Mouse (Mus musculus): ENCODE data around the gene Aup1.

Gene Aup1

GRCm38 (mm10) chr6:83031111-83031510, 23.2 kb upstream of the Aup1 start:
- DNase-seq (ENCODE audit: low read depth, low spot score): no peak

DNA sequence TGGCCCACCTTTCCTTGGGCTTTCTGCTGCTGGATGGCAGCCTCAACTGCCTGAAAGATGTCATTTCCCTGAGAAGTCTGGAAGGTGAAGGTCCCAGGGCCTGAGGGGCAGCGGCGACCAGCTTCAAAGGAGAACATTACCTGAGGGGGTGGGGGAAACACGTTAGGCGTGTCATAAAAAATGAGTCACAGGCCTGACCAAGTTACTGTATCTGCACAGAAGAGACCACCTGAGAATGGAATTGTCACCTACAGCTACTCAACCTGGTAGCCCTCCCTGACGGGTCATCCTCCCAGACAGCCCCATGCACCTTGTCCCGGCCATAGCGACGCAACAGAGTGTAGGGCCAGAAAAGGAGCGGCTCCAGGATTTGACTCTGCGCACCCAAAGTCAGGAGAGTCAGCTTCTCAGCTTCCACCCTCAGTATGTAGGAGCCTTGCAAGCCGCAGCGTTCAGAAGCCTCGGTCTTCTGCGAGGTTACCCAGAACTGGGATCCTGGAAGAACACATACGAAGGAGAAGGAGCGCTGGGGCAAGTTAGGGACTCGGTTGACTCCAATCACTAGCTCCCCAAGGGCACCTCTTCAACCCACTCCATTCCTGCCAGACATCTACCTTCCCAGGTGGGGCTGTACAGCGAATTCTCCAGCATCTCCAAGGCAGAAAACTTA, 22.3 kb upstream of the Aup1 start:
- DNase-seq (ENCODE audit: low read depth, low spot score): no peak

DNA sequence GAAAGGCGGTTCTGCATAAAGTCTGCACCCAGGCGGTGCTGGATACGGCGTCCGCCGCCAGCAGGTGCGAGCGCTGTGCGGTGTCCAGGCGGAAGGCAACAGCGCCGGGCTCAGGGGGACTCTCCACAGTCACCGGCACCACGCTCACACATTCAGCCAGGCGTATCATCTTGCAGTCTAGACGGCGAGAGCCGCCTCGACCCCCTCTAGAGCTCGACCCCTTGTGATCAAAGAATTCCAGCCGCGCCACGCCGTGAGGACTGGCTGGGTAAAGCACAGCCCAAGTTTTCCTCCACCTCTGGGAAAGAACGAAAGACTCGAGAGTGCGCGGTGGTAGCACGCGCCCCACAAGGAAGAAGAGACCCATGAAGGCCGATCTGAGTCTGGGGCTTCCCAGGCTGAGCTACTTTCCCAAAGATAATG, 21.5 kb upstream of the Aup1 start:
- peak; percentile 43 for DNase-seq (ENCODE audit: low read depth, low spot score)

GRCm38 (mm10) chr6:83033249-83034185, 20.8 kb upstream of the Aup1 start, which contains the start of the genes Dok1 and Loxl3:
Gene Dok1 (minus strand): TSS chr6:83033471.
Gene Loxl3 (plus strand): TSS chr6:83034173.
- DNase-seq (ENCODE audit: low read depth, low spot score): peak; percentile 62

DNA sequence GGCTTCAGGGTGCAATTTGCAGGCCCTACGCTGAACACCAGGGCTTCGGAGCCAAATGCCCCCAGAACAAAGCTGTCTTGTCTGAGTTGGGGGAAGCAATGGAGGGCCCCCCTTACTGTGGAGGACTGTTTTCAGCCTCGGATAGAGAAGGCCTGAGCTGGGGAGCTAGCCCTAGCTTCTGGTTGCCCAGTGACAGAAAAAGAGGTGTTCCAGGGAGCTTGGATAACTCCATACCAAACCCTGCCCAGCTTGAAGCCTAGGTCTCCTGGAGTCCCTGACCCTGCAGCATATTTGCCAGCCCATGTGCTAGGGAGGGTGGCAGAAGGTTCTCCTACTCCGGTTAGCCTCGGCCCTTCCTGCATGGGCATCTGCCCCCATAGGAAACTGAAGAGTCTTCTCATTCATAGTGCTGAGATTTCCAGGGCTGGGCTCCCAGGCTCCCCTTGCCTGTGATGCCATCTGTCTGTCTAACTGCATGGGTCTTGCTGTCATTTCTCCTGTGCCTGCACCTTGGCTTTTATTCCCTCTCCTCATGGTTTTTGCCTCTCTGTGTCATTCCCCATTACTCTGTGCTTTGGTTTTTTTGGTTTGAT, 19.8 kb upstream of the Aup1 start:
- no peak for DNase-seq (ENCODE audit: low read depth, low spot score)

- DNase-seq (ENCODE audit: low read depth, low spot score): no peak
Measured at GRCm38 (mm10) chr6:83037188-83037587, 17.1 kb upstream of the Aup1 start.

GRCm38 (mm10) chr6:83038496-83039012, 15.8 kb upstream of the Aup1 start:
- DNase-seq (ENCODE audit: low read depth, low spot score): peak; percentile 76

DNA sequence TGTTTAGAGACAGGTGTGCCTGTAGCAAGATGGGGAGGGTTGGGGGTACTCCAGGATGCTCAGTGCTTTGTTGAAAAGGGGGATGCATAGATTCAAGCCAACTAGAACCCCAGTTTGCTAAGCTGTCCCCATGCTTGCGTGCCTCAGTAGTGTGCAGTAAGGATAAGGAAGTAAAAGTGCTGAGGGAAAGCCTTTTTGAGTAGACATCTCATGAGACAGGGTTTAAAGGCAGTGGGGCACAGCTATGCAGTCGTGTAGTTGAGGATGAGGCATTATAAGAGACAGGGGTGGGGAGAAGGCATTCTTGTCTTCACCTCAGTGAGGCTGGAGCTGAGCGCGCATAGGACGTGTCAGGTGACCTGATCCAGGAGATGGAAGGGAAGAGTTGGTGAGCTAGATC, 13.7 kb upstream of the Aup1 start:
- DNase-seq (ENCODE audit: low read depth, low spot score): no peak

- DNase-seq (ENCODE audit: low read depth, low spot score): no peak
Measured at GRCm38 (mm10) chr6:83043561-83043960, 10.8 kb upstream of the Aup1 start.

GRCm38 (mm10) chr6:83043993-83044392, 10.3 kb upstream of the Aup1 start:
- no peak for DNase-seq (ENCODE audit: low read depth, low spot score)

GRCm38 (mm10) chr6:83044742-83045141, 9.6 kb upstream of the Aup1 start:
- DNase-seq (ENCODE audit: low read depth, low spot score): no peak

- no peak for DNase-seq (ENCODE audit: low read depth, low spot score)
Measured at GRCm38 (mm10) chr6:83049367-83049766, 5.0 kb upstream of the Aup1 start.

DNA sequence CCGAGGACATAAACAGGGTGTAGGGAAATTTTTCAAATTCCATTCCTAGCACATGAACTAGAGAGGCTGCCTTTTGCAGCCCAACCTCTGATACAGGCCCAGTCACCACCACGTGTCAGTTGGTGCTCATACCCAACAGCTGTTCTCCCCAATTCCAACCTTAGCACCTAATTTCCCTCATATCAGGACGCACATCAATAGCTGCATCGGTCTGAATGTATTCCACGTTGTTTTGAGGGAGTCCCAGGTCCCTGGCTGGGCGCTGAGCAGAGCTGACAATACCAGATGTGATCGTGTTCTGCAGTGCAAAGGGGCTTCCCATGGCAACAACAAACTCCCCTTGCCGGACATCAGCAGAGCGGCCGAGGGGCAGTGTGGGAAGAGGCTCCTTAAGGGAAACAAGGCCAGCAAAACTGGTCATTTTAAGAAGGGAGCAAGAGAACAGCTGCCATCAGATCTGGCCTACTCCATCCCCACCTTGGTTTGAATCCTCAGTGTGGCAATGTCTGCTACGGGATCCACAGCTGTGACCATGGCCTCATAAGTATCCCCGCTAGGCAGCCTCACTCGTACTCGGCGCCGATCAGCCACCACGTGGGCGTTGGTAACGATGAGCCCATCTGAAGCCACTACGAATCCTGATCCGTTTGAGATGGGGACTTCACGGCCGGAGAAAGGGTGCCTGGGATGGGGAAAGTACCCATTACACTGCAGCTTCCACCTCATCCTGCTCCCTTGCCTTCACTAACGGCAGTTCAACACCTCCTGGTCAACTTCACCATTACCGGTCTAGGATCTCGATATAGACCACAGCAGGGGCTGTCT, 973 bp upstream of the Aup1 start:
- no peak for DNase-seq (ENCODE audit: low read depth, low spot score)

- no peak for DNase-seq (ENCODE audit: low read depth, low spot score)
Measured at GRCm38 (mm10) chr6:83054871-83055431, 630 bp downstream of the Aup1 start, which contains the start of gene Htra2. Gene Htra2 (minus strand): TSS chr6:83055273.

- no peak for DNase-seq (ENCODE audit: low read depth, low spot score)
Measured at GRCm38 (mm10) chr6:83057790-83058189, 3.5 kb downstream of the Aup1 start, which contains the start of gene Dqx1. Gene Dqx1 (plus strand): TSS chr6:83057844.

DNA sequence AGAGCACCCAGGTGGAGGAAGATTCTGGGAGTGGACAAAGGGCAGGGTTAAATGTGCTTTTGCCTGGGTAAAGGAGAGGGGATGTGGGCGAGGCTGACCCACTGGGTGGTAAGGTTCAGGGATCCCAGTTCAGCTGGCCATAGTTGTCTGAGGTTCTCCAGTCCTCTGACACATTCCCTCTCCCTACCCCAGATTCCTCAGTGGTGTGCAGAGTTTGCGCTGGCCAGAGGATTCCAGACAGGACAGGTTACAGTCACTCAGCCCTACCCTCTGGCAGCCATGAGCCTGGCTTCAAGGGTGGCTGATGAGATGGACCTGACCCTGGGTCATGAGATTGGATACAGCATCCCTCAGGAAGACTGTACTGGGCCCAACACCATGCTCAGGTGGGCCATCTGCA, 4.4 kb downstream of the Aup1 start:
- no peak for DNase-seq (ENCODE audit: low read depth, low spot score)

DNA sequence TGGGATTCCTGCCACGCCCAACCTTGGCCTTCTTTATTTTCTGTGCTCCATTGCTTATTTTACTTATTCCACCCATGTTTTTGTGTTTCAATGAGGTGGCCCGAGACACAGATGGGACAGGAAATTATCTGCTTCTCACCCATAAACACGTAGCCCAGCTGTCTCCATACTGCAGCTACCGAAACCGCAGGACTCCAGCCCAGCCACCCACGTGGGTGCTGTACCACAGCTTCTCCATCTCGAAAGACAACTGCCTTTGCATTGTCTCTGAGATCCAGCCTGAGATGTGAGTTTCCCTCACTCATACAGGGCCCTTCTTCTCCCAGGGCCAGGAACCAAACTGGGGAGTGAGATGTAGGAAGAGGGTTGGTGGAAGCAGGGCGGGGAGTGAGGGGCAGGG, 11.7 kb downstream of the Aup1 start:
- no peak for DNase-seq (ENCODE audit: low read depth, low spot score)

- no peak for DNase-seq (ENCODE audit: low read depth, low spot score)
Measured at GRCm38 (mm10) chr6:83066441-83066840, 12.1 kb downstream of the Aup1 start.

DNA sequence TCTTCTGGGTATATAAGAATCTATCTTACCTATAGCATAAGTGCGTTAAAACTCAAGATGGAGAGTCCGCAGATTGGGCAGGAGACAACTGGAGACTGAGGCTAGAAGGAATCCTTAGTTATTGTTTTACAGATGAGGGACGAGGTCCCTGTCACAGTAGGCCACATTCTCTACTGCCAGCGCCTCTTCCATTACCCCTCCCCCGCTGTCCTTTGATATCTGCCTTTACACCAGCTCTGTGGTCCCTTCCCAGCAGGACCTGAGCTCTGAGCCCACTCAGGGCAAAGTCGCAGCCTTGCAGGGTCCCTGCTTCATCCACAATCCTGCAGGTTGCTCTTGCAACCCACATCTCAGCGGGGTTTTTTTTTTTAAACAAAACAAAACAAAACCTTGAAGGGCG, 13.9 kb downstream of the Aup1 start:
- no peak for DNase-seq (ENCODE audit: low read depth, low spot score)

GRCm38 (mm10) chr6:83068706-83069487, 14.6 kb downstream of the Aup1 start:
- no peak for DNase-seq (ENCODE audit: low read depth, low spot score)
